Mouse (Mus musculus) spleen, adult 12 weeks (tissue): Measurements from ENCODE around the gene Traf2.

ENCODE experiments used
- DNase-seq: peaks from one replicate; pipeline ENCODE4 v3.0.0; 2022; ENCODE audit warnings: low spot score

Traf2 gene

DNA sequence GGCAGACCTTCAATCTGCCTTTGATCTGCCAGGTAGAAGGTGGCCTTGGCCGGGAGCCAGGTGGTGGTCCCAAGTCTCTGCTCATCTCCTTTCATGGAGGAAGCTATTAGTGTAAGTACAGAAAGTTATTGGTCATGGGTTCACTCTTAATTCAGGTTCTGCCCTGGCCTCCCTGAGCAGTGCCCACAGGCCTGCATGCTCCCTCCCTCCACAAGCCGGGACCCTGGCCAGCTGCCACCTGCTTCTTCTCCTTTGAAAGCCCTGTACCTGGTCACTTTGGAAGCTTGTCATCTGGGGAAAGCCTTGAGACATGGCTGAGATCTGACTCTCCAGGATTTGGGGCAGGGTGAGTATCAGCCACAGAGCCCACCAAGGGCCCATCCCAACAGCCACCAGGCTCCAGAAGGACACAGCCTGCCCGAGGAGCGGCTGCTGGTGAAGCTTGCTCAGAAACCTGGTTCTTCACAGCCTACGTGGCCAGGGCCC is 53.2 kb downstream of the Traf2 start, which contains the start of gene Lcn12:
TSS of gene Lcn12 (minus strand) at position 436 of the 486 bp plus-strand sequence.
- DNase-seq, result no peak

- DNase-seq, result no peak
Measured at GRCm38 (mm10) chr2:25492988-25493387, 53.8 kb downstream of the Traf2 start.

DNA sequence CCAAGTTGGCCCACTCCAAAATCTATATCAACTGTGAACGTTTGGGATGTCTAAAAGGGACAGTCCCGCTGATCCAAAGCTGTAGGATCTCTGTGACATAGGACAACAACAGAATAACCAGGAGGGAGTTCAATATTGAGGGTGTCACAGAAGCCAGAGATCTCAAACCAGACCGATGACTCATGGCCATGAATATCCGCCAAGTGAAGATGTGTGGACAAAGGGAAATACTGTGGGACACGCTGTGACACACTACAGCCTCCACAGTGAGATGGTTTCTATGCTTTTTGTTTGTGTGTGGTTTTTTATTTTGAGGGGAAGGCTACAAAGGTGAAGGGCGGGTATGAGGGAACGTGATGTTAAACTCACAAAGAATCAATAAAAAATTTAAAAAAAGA is 58.1 kb downstream of the Traf2 start:
- no peak for DNase-seq

DNA sequence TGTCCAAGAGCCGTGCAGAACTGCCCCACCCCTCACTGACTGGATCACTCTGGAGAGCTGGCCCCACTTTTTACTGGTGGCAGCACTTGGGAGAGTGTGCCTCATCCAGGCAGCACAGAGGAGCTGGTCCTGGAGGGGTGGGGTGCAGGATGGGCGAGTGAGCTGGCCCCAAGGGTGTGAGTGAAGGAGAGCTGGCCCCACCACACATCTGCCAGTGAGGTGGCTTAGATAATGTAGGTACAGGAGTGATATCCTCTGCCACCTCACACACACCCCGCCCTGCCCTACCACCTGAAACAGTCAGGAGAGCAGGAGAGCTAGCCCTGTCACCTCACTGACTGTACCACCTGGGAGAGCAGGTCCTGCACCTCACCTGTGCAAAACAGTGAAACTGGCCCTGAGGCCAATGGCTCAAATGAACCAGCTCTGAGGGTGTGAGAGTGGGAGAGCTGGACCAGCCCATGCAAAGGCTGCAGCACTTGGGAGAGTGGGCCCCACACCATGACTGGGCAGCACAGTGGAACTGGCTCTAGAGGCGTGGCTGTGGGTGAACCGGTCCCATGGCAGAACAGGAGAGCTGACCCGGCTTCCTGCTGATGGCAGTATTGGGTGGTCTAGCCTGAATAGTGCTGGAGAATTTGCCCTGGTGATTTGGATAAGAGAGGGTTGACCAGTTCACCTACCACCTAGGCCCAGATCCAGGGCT is 58.6 kb downstream of the Traf2 start:
- no peak for DNase-seq

GRCm38 (mm10) chr2:25484901-25485647 is 61.7 kb downstream of the Traf2 start:
- DNase-seq, result no peak

DNA sequence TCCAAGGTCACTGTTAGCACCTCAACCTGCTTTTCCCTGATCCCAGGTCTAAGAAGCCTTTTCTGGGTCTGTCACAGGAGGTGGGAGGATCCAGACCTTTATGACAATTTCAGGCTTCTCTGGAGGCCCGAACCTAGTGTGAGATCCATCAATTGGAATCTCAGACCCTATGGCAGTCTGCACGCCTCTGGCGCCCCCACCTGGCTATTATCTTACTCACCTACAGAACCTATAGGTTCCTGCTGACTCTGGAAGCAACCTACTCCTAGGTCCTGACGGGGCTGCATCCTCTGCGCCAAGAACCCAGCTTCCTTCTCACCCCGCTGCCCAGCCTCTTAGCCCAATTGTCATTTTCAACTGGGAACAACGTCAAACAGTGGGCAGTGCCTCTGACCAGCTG is 63.8 kb downstream of the Traf2 start:
- peak; percentile 50 for DNase-seq

- DNase-seq, result no peak
Measured at GRCm38 (mm10) chr2:25480541-25480940, 66.2 kb downstream of the Traf2 start.

- no peak for DNase-seq
Measured at GRCm38 (mm10) chr2:25479551-25480311, 67.0 kb downstream of the Traf2 start.

GRCm38 (mm10) chr2:25477967-25478675 is 68.6 kb downstream of the Traf2 start:
- no peak for DNase-seq

DNA sequence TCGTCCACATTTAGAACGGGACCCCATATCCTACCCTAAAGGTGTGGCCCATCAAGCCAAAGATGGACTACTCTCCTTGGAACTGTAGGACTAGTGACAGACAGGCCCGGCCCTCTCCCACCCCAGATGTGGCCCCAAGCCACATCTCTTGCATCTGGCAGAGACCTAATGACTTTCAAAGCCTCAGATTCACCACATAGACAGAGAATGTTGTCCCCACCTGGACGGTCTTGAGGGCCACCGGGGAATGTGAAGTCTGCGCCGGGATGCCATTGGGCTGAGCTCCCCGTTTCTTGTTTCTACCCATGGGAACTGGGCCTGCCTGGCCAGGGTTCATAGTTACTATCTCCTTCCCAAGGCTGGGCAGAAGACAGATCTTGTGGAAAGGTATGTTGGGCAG is 69.2 kb downstream of the Traf2 start:
- no peak for DNase-seq

- DNase-seq, result no peak
Measured at GRCm38 (mm10) chr2:25472550-25472949, 74.2 kb downstream of the Traf2 start.

- no peak for DNase-seq
Measured at GRCm38 (mm10) chr2:25469969-25470368, 76.8 kb downstream of the Traf2 start, which contains the start of gene Ptgds. TSS of gene Ptgds (minus strand) at chr2:25470046.

DNA sequence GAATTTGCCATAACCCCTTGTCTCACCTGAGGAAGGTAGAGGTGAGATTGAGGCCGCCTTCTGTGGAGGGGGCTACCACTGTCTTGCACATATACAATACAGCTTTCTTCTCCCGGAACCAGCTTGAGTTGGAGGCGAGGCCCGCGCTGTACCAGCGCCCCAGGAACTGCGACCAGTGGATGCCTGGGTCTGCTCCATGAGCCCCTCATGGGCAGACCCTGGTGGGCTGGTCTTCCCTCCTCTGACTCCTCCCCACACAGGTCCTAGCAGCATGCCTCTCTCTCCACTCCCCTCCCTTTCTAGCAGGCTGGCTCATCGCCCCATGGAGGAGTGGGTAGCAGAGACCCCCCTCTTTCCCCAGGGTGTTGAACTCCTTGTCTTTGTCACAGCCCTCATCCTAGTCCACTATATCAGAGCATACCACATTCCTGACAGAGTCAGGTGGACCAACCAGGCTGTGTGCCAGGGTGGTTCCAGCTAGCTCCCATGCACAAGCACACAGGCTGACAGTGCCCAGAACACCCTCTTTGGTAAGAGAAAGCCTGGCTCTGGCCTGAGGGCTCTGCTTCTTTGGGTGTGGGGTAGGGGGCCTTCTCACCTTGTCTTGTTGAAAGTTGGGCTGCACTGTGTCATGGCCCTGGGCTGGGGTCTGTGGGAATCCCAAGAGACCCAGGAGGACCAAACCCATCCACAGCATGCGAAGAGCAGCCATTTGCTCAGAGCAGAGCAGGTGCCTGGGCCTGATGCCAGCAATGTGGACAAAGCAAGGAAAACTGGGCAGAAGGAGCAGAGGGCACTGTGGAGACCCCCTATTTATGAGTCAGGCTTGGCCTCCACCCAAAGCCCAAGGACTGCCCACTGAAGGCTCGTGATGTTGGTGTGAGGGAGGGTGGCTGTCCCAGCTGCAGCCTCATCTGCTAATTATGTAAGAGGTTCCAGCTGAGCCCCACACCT is 77.5 kb downstream of the Traf2 start:
- DNase-seq, result no peak
